Mouse (Mus musculus): ENCODE data around the gene Psip1.

DNA sequence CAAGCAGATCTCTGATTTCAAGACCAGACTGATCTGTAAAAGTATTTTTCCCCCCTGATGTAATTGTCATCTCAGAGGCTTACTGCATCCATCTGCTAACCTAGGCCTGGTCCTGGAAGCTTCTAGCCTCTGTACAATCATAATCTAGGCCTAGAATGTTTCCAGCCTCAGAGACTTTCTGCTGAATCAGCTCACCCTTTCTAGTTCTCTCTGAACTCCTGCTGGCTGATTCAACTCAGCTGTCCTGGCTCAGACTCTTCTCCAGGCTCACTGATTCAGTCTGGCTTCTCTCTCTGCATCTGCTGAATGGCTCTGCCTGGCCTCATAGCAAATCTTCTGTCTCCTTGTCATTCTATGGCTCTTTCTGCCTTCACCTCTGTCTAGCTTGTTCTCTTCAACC lies 48.1 kb downstream of the Psip1 start:
- TF ChIP-seq CTCF (IDR thresholded peaks at IDR 0.05; ENCODE audit: control insufficient read depth, insufficient read depth, insufficient replicate concordance, low read depth, low read length), result no peak
- no peak for TF ChIP-seq POLR2A (IDR thresholded peaks at IDR 0.05; ENCODE audit: control insufficient read depth, low read depth, low read length)

Data from testis, adult 2 months (tissue).